Mouse (Mus musculus) urinary bladder, postnatal 10 days (tissue): Measurements from ENCODE around the gene Frmd8.

Source experiments
- DNase-seq: peaks from one replicate; pipeline ENCODE4 v3.0.0; 2022; ENCODE audit warnings: low spot score

The Frmd8 gene

DNA sequence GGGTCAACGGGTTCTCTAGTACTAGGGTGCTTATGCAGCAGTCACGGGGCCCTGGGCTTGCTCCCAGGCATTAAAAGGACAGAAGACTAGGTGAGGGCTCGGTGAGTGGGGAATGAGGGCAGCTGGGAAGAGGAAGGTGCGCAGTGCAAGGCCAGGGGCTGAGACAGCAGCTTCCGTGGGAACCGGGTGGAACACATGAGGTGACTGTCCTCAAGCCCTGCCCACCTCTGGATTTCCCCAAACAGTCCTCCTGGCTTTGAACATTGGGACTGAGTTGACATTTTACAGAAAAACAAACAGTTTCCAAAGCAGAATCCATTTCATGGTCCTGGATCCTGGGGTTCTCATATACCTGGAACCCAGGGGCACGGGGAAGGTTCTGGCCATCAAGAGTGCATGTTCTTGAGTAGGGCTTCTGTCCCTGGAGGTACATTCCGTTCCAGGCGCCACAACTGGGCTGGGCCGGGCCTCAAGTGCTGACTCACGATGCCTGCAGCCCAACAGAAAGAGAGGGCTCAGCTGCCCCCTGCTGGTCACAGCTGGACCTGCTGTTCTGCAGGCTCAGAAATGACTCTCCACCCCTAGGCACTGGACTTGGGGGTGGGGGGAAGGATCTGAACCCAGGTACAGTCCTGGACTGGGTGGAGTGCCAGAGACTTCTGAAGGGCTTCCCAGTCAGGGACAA lies 25.1 kb downstream of the Frmd8 start:
- peak; percentile 88 for DNase-seq

DNA sequence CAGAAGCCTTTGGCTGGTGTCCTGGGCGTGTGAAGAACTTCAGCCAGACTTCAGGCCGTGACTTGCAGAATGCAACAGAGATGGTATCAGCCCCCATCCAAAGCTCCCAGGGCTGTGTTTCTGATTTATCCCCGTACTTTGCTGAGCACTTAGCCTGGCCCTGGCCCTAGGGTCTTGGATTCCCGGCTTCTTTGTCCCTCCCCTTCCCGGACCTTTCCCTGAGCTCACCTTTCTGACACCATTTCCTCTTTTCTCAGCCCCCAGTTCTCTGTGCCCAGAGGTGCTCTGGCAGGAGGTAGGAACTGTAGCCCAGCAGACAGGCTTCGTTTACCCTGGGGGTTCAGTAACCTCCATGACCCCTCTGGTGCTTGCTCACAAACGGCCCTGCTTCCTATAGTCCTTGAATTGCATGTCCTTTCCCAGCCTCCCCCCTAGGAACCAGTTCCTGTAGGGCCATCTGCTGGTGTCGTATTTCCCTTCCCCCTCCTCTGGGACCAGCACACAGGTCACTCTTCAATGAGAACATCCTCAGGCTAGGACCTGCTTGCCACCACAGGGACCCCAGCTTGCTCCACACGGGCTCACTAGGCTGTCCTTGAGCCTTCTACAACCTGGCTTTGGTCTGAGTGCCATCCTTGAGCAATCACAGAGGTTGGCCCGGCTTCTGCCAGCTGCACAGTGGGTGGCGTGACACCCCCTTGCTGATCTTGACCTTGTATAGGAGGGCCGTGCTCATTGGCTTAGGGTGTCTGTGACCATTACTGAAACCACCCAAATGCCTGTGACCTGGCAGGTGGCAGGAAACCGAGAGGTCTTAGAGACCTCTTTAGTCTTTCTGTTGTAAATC lies 26.0 kb downstream of the Frmd8 start:
- DNase-seq = no peak

- no peak for DNase-seq
These were observed 26.8 kb downstream of the Frmd8 start for GRCm38 (mm10) chr19:5848032-5848825.

GRCm38 (mm10) chr19:5847306-5847796 lies 27.7 kb downstream of the Frmd8 start:
- DNase-seq = no peak

GRCm38 (mm10) chr19:5846557-5847305 lies 28.3 kb downstream of the Frmd8 start:
- peak; percentile 45 for DNase-seq

DNA sequence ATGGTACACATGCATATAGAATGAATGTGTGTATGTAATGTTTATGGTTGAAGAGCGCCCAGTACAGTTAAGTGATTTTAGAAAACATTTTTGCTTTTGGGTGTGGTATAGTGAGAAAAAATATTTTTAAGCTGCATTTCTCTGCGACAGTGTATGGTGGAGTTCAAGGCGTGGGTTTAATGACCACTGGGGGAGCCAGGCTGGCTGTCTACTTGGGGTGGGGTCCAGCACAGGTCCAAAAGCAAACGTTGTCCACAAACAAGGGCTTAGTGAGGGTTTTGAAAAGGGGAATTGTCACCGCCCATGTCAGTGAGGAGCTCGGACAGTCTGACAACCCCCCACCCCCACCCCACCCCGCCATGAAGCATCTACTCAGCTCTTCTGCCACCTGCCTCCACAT lies 28.9 kb downstream of the Frmd8 start:
- no peak for DNase-seq

GRCm38 (mm10) chr19:5845319-5846135 lies 29.5 kb downstream of the Frmd8 start:
- peak; percentile 89 for DNase-seq

DNA sequence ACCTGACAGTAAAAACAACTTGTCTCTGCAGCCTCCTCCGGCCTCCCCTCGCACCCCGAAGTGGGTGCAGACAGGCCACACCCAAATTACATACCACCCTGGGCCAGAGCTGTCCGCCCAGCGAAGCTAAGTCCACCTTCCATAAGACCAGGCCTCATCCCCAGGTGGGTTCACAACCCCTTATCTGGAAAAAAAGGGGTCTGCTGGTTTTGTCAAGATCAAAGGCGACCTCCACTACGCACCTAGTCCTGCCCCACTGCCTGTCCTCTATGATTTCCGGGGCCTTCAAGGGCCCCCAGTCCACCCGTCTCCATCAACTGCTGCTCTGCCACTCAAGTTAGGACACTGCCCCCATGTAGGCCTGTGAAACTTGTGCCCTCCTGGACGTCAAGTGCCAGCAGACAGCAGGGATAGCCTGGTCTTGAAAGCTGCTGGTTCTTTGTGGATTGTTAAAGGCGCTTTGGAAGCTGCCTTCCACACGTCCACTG lies 30.2 kb downstream of the Frmd8 start:
- no peak for DNase-seq

GRCm38 (mm10) chr19:5843781-5844691 lies 31.0 kb downstream of the Frmd8 start:
- no peak for DNase-seq

GRCm38 (mm10) chr19:5842785-5843730 lies 32.0 kb downstream of the Frmd8 start:
- DNase-seq = no peak

DNA sequence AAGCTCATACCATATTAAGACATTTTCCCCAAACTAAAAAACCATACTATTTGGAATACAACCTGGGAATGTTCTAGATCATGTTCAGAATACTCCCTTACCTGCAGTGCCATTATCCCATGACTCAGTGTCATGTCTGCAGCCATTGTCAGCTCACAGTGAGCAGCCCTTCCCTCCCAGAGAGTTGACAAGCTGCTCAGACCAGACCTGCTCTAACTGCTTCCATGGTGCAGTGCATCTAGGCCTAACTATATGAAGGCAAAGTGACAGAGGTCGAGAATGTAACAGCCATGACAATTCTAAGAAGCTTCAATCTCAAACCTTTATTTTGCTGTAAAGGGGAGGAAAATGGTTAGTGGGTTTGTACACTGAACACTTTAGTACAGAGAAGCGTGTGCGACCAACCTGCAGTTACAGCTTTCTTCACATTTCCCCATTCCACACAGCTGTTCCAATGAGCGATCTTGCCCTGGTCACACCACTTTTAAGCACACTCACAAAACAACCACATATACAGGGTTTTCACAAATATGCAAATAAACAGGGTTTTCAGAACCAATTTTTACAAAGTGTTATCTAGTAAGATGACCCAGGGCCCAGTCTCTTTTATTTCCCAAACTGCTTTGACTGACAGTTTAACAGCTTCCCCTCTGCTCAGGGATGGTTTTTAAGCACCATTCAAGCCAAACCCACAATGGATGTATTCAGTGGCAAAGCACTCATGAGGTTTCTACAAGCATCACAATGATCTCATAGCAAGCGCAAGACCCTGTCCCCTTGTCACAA lies 32.9 kb downstream of the Frmd8 start:
- DNase-seq = no peak

GRCm38 (mm10) chr19:5841389-5841946 lies 33.6 kb downstream of the Frmd8 start:
- DNase-seq = no peak

DNA sequence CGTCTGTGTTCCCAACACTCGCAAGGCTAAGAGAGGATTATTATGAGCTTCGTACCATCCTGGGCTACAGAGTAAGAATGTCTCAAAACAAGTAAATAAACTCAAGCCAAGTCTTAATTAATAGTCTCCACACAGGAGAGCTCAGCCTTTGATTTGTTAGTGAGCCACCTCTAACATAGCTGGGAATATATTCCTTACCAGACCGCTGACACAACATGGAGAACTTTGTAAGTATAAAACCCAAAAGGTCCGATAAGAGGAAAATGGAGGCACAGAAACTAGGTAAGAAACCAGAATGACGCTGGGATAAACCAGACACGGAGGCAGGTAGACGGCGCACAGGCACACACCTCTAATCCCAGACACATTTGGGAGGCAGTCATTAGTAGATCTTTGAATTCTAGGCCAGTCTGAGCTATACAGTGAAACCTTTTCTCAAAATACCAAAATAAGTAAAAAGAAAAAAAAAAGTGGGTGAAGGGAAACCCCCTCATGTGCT lies 34.1 kb downstream of the Frmd8 start:
- DNase-seq = no peak

- DNase-seq = no peak
These were observed 34.8 kb downstream of the Frmd8 start for GRCm38 (mm10) chr19:5840086-5840889.

GRCm38 (mm10) chr19:5839317-5840085 lies 35.6 kb downstream of the Frmd8 start:
- DNase-seq = no peak

DNA sequence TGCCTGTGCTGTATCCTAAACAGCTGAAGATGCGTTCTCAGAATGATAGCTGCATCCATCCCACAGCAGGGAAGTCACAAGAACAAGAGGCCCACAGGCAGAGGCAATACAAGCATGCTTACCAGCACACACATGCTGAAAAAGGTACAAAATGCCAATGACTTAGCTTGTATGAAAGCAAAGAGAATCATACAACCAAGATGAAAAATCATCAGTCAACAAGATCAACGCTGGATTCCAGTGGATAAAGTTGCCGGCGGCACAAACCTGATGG lies 36.2 kb downstream of the Frmd8 start:
- DNase-seq = no peak
